Mouse (Mus musculus): ENCODE results near the gene Vsig10l.

The Vsig10l gene

DNA sequence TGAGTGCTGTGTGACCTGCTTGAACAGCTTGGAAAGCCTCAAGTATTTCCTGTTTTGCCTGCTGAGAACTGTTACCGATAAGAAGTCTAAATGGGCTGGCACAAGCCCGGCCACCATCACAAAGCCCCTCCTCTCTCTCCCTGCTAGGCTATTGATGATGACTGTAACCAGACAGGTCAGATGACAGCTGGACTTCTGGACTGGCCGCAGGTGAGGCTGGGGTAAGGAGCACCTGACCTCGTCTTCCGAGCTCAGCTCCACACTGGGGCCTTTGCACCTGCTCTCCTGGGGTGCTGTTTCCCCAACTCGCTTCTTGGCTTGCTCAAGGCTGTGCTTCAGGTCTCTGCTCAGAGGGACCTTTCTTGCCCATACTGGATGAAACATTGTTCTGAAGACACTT is 8.6 kb upstream of the Vsig10l start:
- no peak for DNase-seq (ENCODE audit: low spot score in 2 of 2)

GRCm38 (mm10) chr7:43463976-43464375 is 1.0 kb downstream of the Vsig10l start:
- DNase-seq (ENCODE audit: low spot score in 2 of 2), result no peak

DNA sequence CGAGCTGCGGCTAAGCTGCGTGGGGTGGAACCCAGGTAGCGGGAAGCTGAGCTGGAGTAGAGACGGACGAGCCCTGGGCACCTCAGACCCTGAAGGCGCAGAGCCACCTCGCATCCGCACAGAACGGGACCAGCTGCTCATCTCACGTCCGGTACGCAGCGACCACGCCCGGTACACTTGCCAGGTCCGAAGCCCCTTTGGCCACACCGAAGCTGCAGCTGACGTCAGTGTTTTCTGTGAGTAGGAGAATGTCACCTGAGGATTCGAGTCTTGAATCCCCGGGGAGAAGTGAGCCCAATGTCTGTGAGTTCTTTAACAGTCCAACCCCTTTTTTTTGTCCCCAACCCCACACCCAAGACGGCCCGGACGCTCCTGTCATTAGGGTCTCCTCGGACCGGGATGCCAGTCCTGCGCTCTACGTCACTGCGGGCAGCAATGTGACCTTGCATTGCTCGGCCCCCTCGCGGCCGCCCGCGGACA is 2.0 kb downstream of the Vsig10l start:
- DNase-seq (ENCODE audit: low spot score in 2 of 2), result no peak

DNA sequence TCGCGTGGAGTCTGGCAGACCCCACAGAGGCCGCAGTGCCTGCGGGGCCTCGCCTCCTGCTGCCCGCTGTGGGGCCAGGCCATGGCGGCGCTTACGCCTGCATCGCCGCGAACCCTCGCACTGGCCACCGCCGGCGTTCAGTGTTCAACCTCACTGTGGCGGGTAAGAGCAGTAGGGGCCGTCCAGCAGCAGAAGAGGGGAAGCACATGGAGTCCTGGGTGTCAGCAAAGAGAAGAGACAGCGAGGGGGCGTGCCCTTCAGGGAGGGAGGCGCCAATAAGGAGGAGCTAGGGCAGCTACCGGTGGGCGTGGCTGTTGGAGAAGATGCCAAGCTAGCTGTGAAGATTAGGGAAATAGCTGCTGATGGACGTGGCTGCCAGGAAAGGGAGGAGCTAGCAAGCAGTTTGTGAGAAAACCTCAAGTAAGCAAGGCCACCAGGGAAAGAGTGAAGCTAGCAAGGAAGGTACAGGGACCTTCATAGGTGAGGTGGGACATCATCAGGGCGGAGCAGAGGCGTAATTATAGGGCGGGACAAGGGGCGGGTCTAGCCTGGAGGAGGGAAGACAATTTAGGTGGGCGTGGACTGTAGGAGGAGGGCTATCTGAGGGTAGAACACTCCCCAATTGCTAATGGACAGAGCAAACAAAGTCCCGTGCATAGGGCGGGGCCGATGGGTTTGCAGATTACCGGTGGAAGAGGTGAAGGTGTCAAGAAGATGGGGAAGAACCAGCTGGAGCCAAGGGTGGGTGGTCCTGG is 2.6 kb downstream of the Vsig10l start:
- DNase-seq (ENCODE audit: low spot score in 2 of 2), result peak; percentile 80

DNA sequence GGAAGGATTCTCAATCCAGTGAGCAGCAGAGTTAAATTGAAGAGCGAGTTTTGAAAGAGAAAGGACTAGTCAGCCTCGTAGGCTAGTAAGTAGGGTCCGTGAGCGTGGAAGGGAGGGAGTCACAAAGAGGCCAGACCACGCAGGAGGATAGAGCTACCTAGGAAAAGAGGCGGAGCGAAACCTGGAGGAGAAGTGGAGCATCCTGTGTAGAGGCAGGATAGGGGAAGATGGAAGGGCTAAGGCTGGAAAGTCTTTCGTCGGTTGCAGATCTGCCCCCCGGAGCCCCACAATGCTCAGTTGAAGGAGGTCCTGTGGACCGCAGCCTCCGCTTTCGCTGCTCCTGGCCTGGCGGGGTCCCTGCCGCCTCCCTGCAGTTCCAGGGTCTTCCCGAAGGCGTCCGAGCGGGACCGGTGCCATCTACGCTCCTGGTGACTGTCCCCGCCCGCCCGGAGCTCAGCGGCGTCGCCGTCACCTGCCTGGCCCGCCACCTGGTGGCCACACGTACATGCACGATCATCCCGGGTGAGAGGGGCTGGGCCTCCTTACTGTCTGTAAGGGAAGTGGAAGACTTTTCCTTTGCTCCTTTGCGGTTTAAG is 3.2 kb downstream of the Vsig10l start:
- peak; percentile 61 to 79 for DNase-seq (ENCODE audit: low spot score in 2 of 2)

GRCm38 (mm10) chr7:43470373-43470772 is 7.4 kb downstream of the Vsig10l start:
- no peak for DNase-seq (ENCODE audit: low spot score in 2 of 2)

DNA sequence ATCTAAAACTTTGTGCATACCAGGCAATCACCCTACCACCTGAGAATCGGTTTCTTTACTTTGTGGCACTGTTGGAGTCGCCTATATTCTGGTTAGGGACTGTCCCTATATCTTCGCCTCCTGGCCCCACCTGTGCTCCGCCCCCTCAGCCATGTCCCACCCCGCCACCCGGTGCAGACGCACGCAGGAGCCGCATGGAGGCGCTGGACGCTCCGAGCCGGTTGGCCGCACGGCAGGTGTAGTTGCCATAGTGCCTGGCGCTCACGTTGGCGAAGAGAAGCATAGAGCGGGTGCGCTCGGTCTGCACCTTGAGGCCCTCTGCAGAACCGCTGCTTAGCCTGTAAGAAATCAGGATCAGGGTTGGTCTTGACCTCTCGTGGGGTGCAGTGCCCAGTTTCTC is 12.8 kb downstream of the Vsig10l start:
- no peak for DNase-seq (ENCODE audit: low spot score in 2 of 2)

DNA sequence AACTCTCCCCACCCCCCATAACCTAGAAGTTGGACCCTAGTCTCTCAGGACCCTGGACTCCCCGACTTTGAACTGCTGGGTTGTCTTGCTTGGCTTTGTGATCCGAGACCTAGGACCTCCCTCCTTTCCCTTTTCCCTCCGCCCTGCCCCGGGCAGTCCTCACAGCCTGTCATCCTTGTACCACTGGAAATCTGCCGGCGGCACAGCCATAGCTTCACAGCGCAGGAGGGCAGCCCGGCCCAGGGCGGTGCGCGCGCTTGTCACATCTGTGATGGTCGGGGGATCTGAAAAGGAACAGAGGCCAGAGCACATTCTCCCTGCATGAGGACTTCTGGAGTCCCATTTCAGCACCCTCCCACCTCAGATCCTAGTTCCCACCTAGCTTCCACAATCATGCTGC is 13.4 kb downstream of the Vsig10l start:
- no peak for DNase-seq (ENCODE audit: low spot score in 2 of 2)

GRCm38 (mm10) chr7:43481191-43481590 is 18.2 kb downstream of the Vsig10l start:
- no peak for DNase-seq (ENCODE audit: low spot score in 2 of 2)

DNA sequence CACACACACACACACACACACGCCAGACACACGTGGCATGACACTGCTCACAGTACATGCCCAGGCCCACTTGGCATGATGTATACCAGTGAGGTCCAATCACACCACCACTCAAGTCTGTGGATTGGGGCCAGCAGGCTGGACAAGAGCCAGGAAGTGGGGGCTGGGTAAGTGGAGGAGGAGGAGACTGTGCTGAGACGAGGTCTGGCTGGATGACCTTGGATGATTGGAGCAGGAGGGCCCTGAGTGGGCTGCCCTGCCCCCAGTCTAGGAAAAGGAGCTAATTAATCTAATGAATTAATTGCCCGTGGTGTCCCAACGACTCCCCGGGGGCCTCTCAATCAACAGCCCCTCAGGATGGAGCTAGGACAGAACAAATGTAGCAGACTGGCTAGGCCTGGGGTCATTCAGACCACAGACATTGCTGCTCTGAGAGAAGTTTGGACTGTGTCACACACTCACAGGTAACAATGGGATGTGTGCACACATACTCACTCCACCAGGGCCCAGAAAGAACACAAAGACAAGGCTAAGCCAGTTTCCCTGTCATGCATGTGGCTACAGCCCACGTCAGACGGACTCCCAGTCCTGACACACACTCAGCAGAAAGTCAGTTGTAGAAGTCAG is 19.3 kb downstream of the Vsig10l start:
- DNase-seq (ENCODE audit: low spot score in 2 of 2), result no peak

GRCm38 (mm10) chr7:43483236-43483635 is 20.3 kb downstream of the Vsig10l start:
- DNase-seq (ENCODE audit: low spot score in 2 of 2), result no peak

DNA sequence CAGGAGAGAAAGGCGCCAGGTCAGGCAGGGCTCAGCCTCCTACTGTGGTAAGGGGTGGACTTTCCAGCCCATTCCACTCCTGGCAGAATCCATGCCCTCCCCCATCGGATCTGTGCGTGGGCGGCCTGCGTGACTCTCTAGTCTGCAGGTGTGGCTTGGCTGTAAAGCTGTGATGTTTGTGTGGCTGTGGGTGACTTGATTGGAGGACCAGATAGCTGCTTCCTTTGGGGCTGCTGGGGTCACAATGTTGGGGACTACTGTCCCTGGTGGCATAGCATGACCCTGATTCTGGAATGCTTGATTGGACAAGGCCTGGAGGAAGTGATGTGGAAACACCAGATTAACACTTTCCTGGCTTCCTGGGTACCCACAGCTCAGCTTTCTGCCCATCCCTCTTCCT is 25.7 kb downstream of the Vsig10l start:
- DNase-seq (ENCODE audit: low spot score in 2 of 2), result no peak

DNA sequence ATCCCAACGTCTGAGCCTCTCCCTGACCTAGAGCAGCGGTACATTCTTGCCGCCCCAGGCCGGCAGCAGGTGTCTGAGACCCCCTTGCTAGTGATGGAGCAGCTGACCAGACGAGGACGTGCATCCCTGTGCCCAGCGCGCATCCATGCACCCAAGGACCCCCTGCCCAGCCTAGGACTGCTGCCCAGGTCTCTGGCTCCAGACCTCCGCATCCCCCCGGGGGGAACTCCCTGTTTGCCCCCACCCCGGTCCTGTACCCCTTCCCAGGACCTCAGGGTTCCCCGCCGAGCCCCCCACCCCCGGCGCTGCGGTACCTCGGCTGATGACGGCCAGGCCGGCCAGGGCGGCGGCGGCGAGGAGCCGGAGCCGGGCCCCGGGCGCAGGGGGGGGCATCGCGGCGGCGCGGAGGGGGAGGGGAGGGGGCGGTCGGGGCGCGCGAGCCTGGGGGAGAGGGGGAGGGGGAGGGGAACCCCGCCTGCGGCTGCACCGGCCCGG is 26.7 kb downstream of the Vsig10l start, which contains the start of gene Iglon5:
Iglon5 (minus strand) TSS at position 445 of the 495 bp plus-strand sequence.
- DNase-seq (ENCODE audit: low spot score in 2 of 2), result no peak

GRCm38 (mm10) chr7:43490182-43490584 is 27.2 kb downstream of the Vsig10l start:
- no peak for DNase-seq (ENCODE audit: low spot score in 2 of 2)

DNA sequence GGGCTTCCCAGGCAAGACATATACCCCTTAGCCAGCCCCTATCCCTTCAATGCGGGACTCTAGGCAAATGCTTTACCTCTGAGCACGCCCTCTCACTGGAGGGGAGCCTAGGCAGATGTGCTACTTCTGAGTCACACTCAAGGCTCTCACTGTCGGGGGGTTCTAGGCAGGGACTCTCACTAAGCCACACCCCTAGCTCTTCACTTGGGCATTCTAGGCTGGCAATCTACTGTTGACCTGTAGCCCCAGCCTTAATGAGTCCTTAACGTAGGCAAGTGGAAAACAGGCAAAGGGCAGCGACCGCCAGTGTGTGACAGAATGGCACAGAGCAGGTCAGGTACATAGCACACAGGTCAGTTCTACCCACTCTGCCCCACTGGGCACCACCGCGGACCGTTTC is 27.9 kb downstream of the Vsig10l start:
- DNase-seq (ENCODE audit: low spot score in 2 of 2), result no peak

GRCm38 (mm10) chr7:43495343-43496021 is 32.5 kb downstream of the Vsig10l start:
- no peak for DNase-seq (ENCODE audit: low spot score in 2 of 2)

GRCm38 (mm10) chr7:43511707-43512478 is 48.9 kb downstream of the Vsig10l start:
- DNase-seq (ENCODE audit: low spot score in 2 of 2), result no peak

DNA sequence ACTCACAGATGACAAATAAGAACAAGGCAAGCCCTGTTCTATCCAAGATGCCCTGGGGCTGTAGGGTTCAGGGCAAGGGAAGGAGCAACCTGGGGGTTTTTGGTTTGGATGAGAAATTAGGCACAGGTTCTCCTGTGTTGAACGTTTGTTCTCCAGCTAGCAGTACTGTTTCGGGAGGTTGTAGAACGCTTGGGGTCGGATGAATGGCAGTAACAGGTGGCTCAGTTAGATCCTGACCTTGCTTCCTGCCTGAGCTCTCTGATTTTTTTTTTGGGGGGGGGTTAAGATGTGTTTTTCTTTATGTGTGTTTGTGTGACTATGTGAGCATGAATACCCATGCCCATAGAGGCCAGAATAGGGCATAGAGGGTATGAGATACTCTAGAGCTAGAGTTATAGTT is 49.6 kb downstream of the Vsig10l start:
- DNase-seq (ENCODE audit: low spot score in 2 of 2), result no peak

DNA sequence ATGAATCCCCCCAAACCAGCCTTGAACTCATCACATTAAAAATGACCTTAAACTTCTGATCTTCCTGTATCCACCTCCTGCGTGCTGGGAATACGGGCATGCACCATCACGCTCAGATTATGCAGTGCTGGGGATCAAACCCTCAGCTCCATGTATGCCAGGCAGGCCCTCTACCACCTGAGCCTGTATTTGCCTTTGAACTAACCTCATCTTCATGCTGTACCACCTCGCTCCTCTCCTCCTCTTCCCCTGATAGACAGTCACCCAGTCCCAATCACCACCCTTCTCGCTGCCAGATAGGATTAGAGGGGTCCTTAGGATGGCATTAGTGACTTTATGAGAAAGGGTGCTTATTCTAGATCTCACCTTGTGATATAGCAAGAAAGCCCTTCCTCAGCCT is 52.1 kb downstream of the Vsig10l start:
- DNase-seq (ENCODE audit: low spot score in 2 of 2), result no peak

DNA sequence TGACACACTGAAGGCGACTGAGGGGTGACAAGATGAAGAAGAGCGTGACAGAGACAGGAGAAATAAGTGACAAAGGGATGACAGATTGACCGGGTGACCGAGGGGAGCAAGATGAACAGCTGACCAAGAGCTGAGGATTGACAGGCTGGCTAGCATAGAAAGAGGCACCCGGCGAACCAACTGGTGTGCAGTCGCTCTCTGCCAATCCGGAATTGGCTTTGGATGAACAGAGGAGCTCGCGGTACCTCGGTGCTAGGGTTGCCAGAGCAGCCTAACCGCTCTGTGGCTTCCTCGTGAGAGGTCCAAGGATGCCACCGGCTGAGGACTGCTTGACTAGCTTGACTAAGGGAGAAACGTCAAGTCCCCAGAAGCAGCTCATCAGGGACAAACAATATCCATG is 55.4 kb downstream of the Vsig10l start:
- DNase-seq (ENCODE audit: low spot score in 2 of 2), result no peak
